Mouse (Mus musculus) embryonic facial prominence, embryonic 14.5 days (tissue): ENCODE results near the gene Nek8. TPM values are rescaled to one million over a fixed set of nuclear protein-coding genes. Genes with fewer than 3 reads are reported as not detected.

Experiments used
- ATAC-seq: fragments of 200-750 bp; cut with Nextera tagmentation; 2 replicates; pipeline ENCODE4 v1.8.0; 2017; ENCODE audit warnings: low read depth, moderate number of reproducible peaks, moderate TSS enrichment
- DNase-seq: peaks from one replicate; pipeline ENCODE4 v3.0.0-alpha.2; 2015; ENCODE audit warnings: low spot score
- H3K27ac ChIP-seq: fragments of 300-500 bp; sonication (generic); replicated peaks from 2 replicates; pipeline ENCODE4 v1.5.1; 2014; ENCODE audit warnings: low read depth, mild to moderate bottlenecking, low read length, moderate library complexity
- H3K27me3 ChIP-seq: fragments of 300-500 bp; sonication (generic); replicated peaks from 2 replicates; pipeline ENCODE4 v1.6.1; 2014; ENCODE audit warnings: low read length; ENCODE audit not compliant: control insufficient read depth, insufficient read depth
- H3K36me3 ChIP-seq: fragments of 300-500 bp; sonication (generic); 2 replicates; pipeline ENCODE4 v1.6.1; 2014; ENCODE audit warnings: low read length, mixed read lengths; ENCODE audit not compliant: control insufficient read depth, insufficient read depth
- H3K4me1 ChIP-seq: fragments of 300-500 bp; sonication (generic); 2 replicates; pipeline ENCODE4 v1.6.1; 2014; ENCODE audit warnings: antibody characterized with exemption, low read length; ENCODE audit not compliant: control insufficient read depth, insufficient read depth
- H3K4me2 ChIP-seq: fragments of 300-500 bp; sonication (generic); 2 replicates; pipeline ENCODE4 v1.6.1; 2014; ENCODE audit warnings: low read depth, mild to moderate bottlenecking, low read length, moderate library complexity, mixed read lengths
- H3K4me3 ChIP-seq: fragments of 300-500 bp; sonication (generic); 2 replicates; pipeline ENCODE4 v1.5.1; 2014; ENCODE audit warnings: low read depth, mild to moderate bottlenecking, low read length
- H3K9ac ChIP-seq: fragments of 300-500 bp; sonication (generic); 2 replicates; pipeline ENCODE4 v1.6.1; 2014; ENCODE audit warnings: low read depth, mild to moderate bottlenecking, low read length, moderate library complexity, mixed read lengths
- H3K9me3 ChIP-seq: fragments of 300-500 bp; sonication (generic); 2 replicates; pipeline ENCODE4 v1.6.1; 2016; ENCODE audit warnings: low read length; ENCODE audit not compliant: control insufficient read depth
- WGBS: fragments of 180-500 bp; shearing (Covaris S2); extraction: QIAGEN DNeasy Blood & Tissue Kit; methylation state at CpG from one replicate; pipeline ENCODE4 v1.1.7; 2014; 5-methylcytosine and 5-hydroxymethylcytosine counted together
- polyA plus RNA-seq: library from polyadenylated mRNA; unstranded; fragments of >200 nt; fragmentation: Nextera tagmentation; extraction: Ambion mirVana; gene quantifications from 2 replicates; pipeline ENCODE4 v1.2.1, GENCODE M21; 2014

Gene Nek8
- polyA plus RNA-seq, 1 experiment from 2014 or later = 10.8 TPM

GRCm38 (mm10) chr11:78205361-78206206 is 29.1 kb upstream of the Nek8 start:
- H3K4me2 ChIP-seq = no peak overlapping the region
- WGBS = 82% methylated on average over 13 of the region's 13 CpGs
- no peaks in the 10 kb centered on the region for H3K4me1 ChIP-seq
- peaks cover 68% of the 10 kb centered on the region for H3K36me3 ChIP-seq
- H3K27ac ChIP-seq = no peak overlapping the region
- H3K4me3 ChIP-seq = no peak overlapping the region
- H3K9ac ChIP-seq = no peak overlapping the region
- no peak for DNase-seq
- no peaks in the 10 kb centered on the region for H3K27me3 ChIP-seq
- no peaks in the 10 kb centered on the region for H3K9me3 ChIP-seq
- no peak for ATAC-seq

GRCm38 (mm10) chr11:78204287-78204686 is 27.8 kb upstream of the Nek8 start:
- no peak overlapping the region for H3K4me3 ChIP-seq
- no peaks in the 10 kb centered on the region for H3K27me3 ChIP-seq
- H3K4me2 ChIP-seq = no peak overlapping the region
- peaks cover 55% of the 10 kb centered on the region for H3K36me3 ChIP-seq
- no peak overlapping the region for H3K9ac ChIP-seq
- WGBS = 87% methylated on average over 6 of the region's 6 CpGs
- H3K9me3 ChIP-seq = no peaks in the 10 kb centered on the region
- ATAC-seq (no peak), DNase-seq (no peak)
- no peak overlapping the region for H3K27ac ChIP-seq
- H3K4me1 ChIP-seq = no peaks in the 10 kb centered on the region

GRCm38 (mm10) chr11:78202372-78202771 is 25.9 kb upstream of the Nek8 start:
- DNase-seq (no peak), ATAC-seq (no peak)
- H3K4me2 ChIP-seq = no peak overlapping the region
- H3K27me3 ChIP-seq = no peaks in the 10 kb centered on the region
- H3K4me1 ChIP-seq = no peaks in the 10 kb centered on the region
- WGBS = 91% methylated on average over 3 of the region's 3 CpGs
- no peak overlapping the region for H3K4me3 ChIP-seq
- no peak overlapping the region for H3K27ac ChIP-seq
- no peaks in the 10 kb centered on the region for H3K9me3 ChIP-seq
- H3K36me3 ChIP-seq = peaks cover 36% of the 10 kb centered on the region
- no peak overlapping the region for H3K9ac ChIP-seq

GRCm38 (mm10) chr11:78195101-78195863 is 18.8 kb upstream of the Nek8 start:
- peak overlapping the region; percentile 52 for H3K4me3 ChIP-seq
- H3K9ac ChIP-seq = peak overlapping the region; percentile 44
- ATAC-seq = no peak
- H3K4me1 ChIP-seq = peaks cover 6% of the 10 kb centered on the region; the same call in 1 of the 2 replicates
- no peak overlapping the region for H3K27ac ChIP-seq
- DNase-seq = no peak
- 59% methylated on average over 23 of the region's 23 CpGs for WGBS
- peaks cover 29% of the 10 kb centered on the region for H3K36me3 ChIP-seq
- H3K27me3 ChIP-seq = no peaks in the 10 kb centered on the region
- no peaks in the 10 kb centered on the region for H3K9me3 ChIP-seq
- H3K4me2 ChIP-seq = peak overlapping the region; percentile 61

GRCm38 (mm10) chr11:78194411-78195100 is 18.1 kb upstream of the Nek8 start:
- WGBS = 2% methylated on average over 29 of the region's 30 CpGs
- H3K9me3 ChIP-seq = no peaks in the 10 kb centered on the region
- H3K4me1 ChIP-seq = peaks cover 13% of the 10 kb centered on the region
- ATAC-seq (peak; percentile 71), DNase-seq (peak; percentile 78)
- peaks cover 33% of the 10 kb centered on the region for H3K36me3 ChIP-seq
- no peaks in the 10 kb centered on the region for H3K27me3 ChIP-seq
- peak overlapping the region; percentile 52 for H3K4me3 ChIP-seq
- no peak overlapping the region for H3K27ac ChIP-seq
- peak overlapping the region; percentile 61 for H3K4me2 ChIP-seq
- peak overlapping the region; percentile 44 for H3K9ac ChIP-seq

GRCm38 (mm10) chr11:78193113-78193512 is 16.6 kb upstream of the Nek8 start, which contains the start of gene Proca1:
TSS of gene Proca1 (plus strand) at chr11:78193392.
- H3K27ac ChIP-seq = no peak within 1 kb of the TSS

GRCm38 (mm10) chr11:78190041-78190440 is 13.6 kb upstream of the Nek8 start:
- DNase-seq = no peak
- 56% methylated on average over 6 of the region's 6 CpGs for WGBS

More at GRCm38 (mm10) chr11:78193113-78193512, 16.6 kb upstream of the Nek8 start, which contains the start of gene Proca1:
- H3K9ac ChIP-seq = 0 out of 2 replicates have a peak within 1 kb of the TSS, but pooled peaks have one; percentile 44
- H3K36me3 ChIP-seq = peaks cover 33% of the 10 kb centered on the region
- DNase-seq = no peak
- peaks cover 14% of the 10 kb centered on the region for H3K4me1 ChIP-seq
- peak within 1 kb of the TSS; percentile 61 for H3K4me2 ChIP-seq
- H3K4me3 ChIP-seq = peak within 1 kb of the TSS; percentile 52
- H3K9me3 ChIP-seq = no peaks in the 10 kb centered on the region
- ATAC-seq = no peak
- no peaks in the 10 kb centered on the region for H3K27me3 ChIP-seq
- 64% methylated on average over 1 of the region's 1 CpGs for WGBS

More at GRCm38 (mm10) chr11:78190041-78190440, 13.6 kb upstream of the Nek8 start:
- H3K4me3 ChIP-seq = peak overlapping the region; percentile 69
- ATAC-seq = no peak
- H3K36me3 ChIP-seq = peaks cover 33% of the 10 kb centered on the region
- H3K27ac ChIP-seq = peak overlapping the region; percentile 98
- H3K4me1 ChIP-seq = peaks cover 20% of the 10 kb centered on the region
- H3K9ac ChIP-seq = peak overlapping the region; percentile 94
- no peaks in the 10 kb centered on the region for H3K27me3 ChIP-seq
- peak overlapping the region; percentile 70 for H3K4me2 ChIP-seq
- no peaks in the 10 kb centered on the region for H3K9me3 ChIP-seq
